ENCODE assay signal across 11 mouse cellular contexts in the genomic region with DNA sequence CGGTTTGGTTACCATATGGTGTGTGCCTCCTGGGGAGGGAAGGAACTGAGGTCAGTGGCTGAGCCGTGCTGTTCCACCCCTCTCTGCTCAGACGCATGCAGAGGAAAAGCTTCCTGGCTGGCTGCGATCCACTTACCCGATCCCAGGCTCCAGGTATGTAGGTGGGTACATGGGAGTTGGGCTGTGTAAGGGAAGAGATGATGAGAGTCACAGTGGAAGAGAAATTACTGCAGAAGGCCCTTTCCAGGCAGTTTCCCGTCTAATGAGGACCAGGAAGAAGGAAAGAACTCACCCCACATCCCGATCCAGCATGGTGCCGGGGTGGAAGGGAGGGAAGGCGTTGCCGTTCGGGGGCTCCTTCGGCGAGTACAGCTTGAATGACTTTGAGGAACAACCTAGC. TPM values are rescaled to one million over a fixed set of nuclear protein-coding genes. Genes with fewer than 3 reads are reported as not detected.
A peak's percentile ranks its signal among the peaks of the same experiment; 100 is the strongest.
DNase-seq lines count a peak whose midpoint lies in the region; ATAC-seq and TF ChIP-seq lines count a peak whose summit lies in the region.
"Had no signal": no experiment of that assay in that cellular context is flagged by ENCODE, and none has a peak within 500 bp of the region (broad histone marks: within the 10 kb centered on the region; RNA-seq: fewer than 3 reads in every experiment).

No protein-coding gene starts in this region.

- H3K4me2 ChIP-seq in hindbrain, embryonic 13.5 days = peak overlapping the region; percentile 98
- no peak overlapping the region for H3K4me2 ChIP-seq in hindbrain, postnatal 0 days (ENCODE audit: low read depth, low read length)
- H3K4me2 ChIP-seq in forebrain, embryonic 15.5 days (replicated peaks) = peak overlapping the region; percentile 99; the same call in 1 of the 2 replicates
- peak overlapping the region; percentile 100 for H3K4me2 ChIP-seq in midbrain, embryonic 14.5 days (ENCODE audit: low read length)
- H3K4me2 ChIP-seq: limb, embryonic 15.5 days had no signal

- no peak for ATAC-seq in hindbrain, embryonic 13.5 days (ENCODE audit: low FRiP score)
- no peak for ATAC-seq in hindbrain, postnatal 0 days
- no peak for ATAC-seq in forebrain, embryonic 15.5 days (replicated peaks)
- ATAC-seq in midbrain, embryonic 14.5 days (ENCODE audit: low FRiP score, low TSS enrichment) = no peak
- ATAC-seq in activated CD4-positive, CD25-positive, alpha-beta regulatory T cell, adult 4 months = no peak

- 93% methylated on average over 13 of the region's 13 CpGs for WGBS in hindbrain, embryonic 13.5 days
- 81% methylated on average over 13 of the region's 13 CpGs for WGBS in hindbrain, postnatal 0 days
- WGBS in forebrain, embryonic 15.5 days = 87% methylated on average over 13 of the region's 13 CpGs
- 95% methylated on average over 13 of the region's 13 CpGs for WGBS in midbrain, embryonic 14.5 days

- H3K27ac ChIP-seq in hindbrain, embryonic 13.5 days = no peak overlapping the region
- H3K27ac ChIP-seq in hindbrain, postnatal 0 days = no peak overlapping the region
- H3K27ac ChIP-seq in forebrain, embryonic 15.5 days (replicated peaks) = no peak overlapping the region; the same call in 1 of the 2 replicates
- H3K27ac ChIP-seq in midbrain, embryonic 14.5 days (replicated peaks; ENCODE audit: low read depth, low read length) = no peak overlapping the region
- H3K27ac ChIP-seq: limb, embryonic 15.5 days had no signal

- TF ChIP-seq CTCF in hindbrain, postnatal 0 days (IDR thresholded peaks at IDR 0.05; ENCODE audit: low read depth) = no peak

- H3K27me3 ChIP-seq in hindbrain, embryonic 13.5 days = no peaks in the 10 kb centered on the region
- H3K27me3 ChIP-seq in hindbrain, postnatal 0 days (ENCODE audit: insufficient read depth, low read length) = no peaks in the 10 kb centered on the region
- H3K27me3 ChIP-seq in forebrain, embryonic 15.5 days = no peaks in the 10 kb centered on the region
- no peaks in the 10 kb centered on the region for H3K27me3 ChIP-seq in midbrain, embryonic 14.5 days (ENCODE audit: control insufficient read depth, insufficient read depth, low read length)
- H3K27me3 ChIP-seq: limb, embryonic 15.5 days had no signal

- H3K36me3 ChIP-seq in hindbrain, embryonic 13.5 days = peaks cover 53% of the 10 kb centered on the region
- peaks cover 45% of the 10 kb centered on the region for H3K36me3 ChIP-seq in hindbrain, postnatal 0 days (ENCODE audit: insufficient read depth, low read length)
- peaks cover 51% of the 10 kb centered on the region for H3K36me3 ChIP-seq in forebrain, embryonic 15.5 days
- H3K36me3 ChIP-seq in midbrain, embryonic 14.5 days (ENCODE audit: control insufficient read depth, insufficient read depth, low read length) = peaks cover 52% of the 10 kb centered on the region

- H3K4me3 ChIP-seq in hindbrain, embryonic 13.5 days = peak overlapping the region; percentile 97; the same call in 1 of the 2 replicates
- H3K4me3 ChIP-seq in hindbrain, postnatal 0 days (ENCODE audit: low read length) = no peak overlapping the region
- peak overlapping the region; percentile 65; the same call in 1 of the 2 replicates for H3K4me3 ChIP-seq in forebrain, embryonic 15.5 days
- H3K4me3 ChIP-seq in midbrain, embryonic 14.5 days (replicated peaks; ENCODE audit: low read depth, low read length) = peak overlapping the region; percentile 96; the same call in 1 of the 2 replicates
- H3K4me3 ChIP-seq: limb, embryonic 15.5 days had no signal

- H3K9ac ChIP-seq in hindbrain, embryonic 13.5 days = 0 out of 2 replicates have a peak overlapping the region, but pooled peaks have one; percentile 31
- no peak overlapping the region for H3K9ac ChIP-seq in hindbrain, postnatal 0 days (replicated peaks; ENCODE audit: low read length)
- no peak overlapping the region for H3K9ac ChIP-seq in forebrain, embryonic 15.5 days (replicated peaks)
- H3K9ac ChIP-seq in midbrain, embryonic 14.5 days (replicated peaks; ENCODE audit: low read length) = no peak overlapping the region
- H3K9ac ChIP-seq: limb, embryonic 15.5 days had no signal

- peaks cover 46% of the 10 kb centered on the region for H3K4me1 ChIP-seq in hindbrain, embryonic 13.5 days (replicated peaks)
- peaks cover 23% of the 10 kb centered on the region for H3K4me1 ChIP-seq in hindbrain, postnatal 0 days (ENCODE audit: insufficient read depth, low read length)
- peaks cover 42% of the 10 kb centered on the region for H3K4me1 ChIP-seq in forebrain, embryonic 15.5 days
- H3K4me1 ChIP-seq in midbrain, embryonic 14.5 days (ENCODE audit: control insufficient read depth, insufficient read depth, low read length) = peaks cover 35% of the 10 kb centered on the region

- no peaks in the 10 kb centered on the region for H3K9me3 ChIP-seq in hindbrain, embryonic 13.5 days
- no peaks in the 10 kb centered on the region for H3K9me3 ChIP-seq in hindbrain, postnatal 0 days (ENCODE audit: low read length)
- H3K9me3 ChIP-seq in forebrain, embryonic 15.5 days = no peaks in the 10 kb centered on the region
- H3K9me3 ChIP-seq in midbrain, embryonic 14.5 days (ENCODE audit: control insufficient read depth, low read length) = no peaks in the 10 kb centered on the region
- H3K9me3 ChIP-seq: limb, embryonic 15.5 days had no signal

- peak; percentile 25 for DNase-seq in cerebellum, adult 11 months
- DNase-seq in cerebellum, adult 8-10 months = no peak
- no peak for DNase-seq in hindbrain, postnatal 0 days (ENCODE audit: low spot score)
- no peak for DNase-seq in midbrain, embryonic 14.5 days
- no peak for DNase-seq in kidney, postnatal 14 days
- DNase-seq: adrenal gland, postnatal 25 days; kidney, adult 18-20 months had no signal

RNA-seq across cellular contexts. Expression of a gene that starts 8.7 kb away (rescaled TPM):
- polyA plus RNA-seq in hindbrain, embryonic 13.5 days (2015; fragmentation: Nextera tagmentation; extraction: Ambion mirVana) = 18.7 and 22.2 TPM in 2 replicates
- 9.3 and 25.0 TPM in 2 replicates for total RNA-seq in hindbrain, postnatal 0 days (2014; rRNA removed)
- polyA plus RNA-seq in hindbrain, postnatal 0 days (2015; fragmentation: Nextera tagmentation; extraction: Ambion mirVana) = 7.9 and 9.0 TPM in 2 replicates
- 17.8 and 20.1 TPM in 2 replicates for polyA plus RNA-seq in forebrain, embryonic 15.5 days (2015; fragmentation: Nextera tagmentation; extraction: Ambion mirVana)
- polyA plus RNA-seq in midbrain, embryonic 14.5 days (2014; fragmentation: Nextera tagmentation; extraction: Ambion mirVana) = 21.1 and 21.5 TPM in 2 replicates
- 10 to 100 TPM; 13.5 to 17.5 TPM for polyA plus RNA-seq in activated CD4-positive, CD25-positive, alpha-beta regulatory T cell, adult 4 months (2017; shearing (Covaris generic))

RNA-seq across cellular contexts. Expression of a gene that starts 9.0 kb away (rescaled TPM):
- 120 and 127 TPM in 2 replicates for polyA plus RNA-seq in hindbrain, embryonic 13.5 days (2015; fragmentation: Nextera tagmentation; extraction: Ambion mirVana)
- 139 and 140 TPM in 2 replicates for total RNA-seq in hindbrain, postnatal 0 days (2014; rRNA removed)
- polyA plus RNA-seq in hindbrain, postnatal 0 days (2015; fragmentation: Nextera tagmentation; extraction: Ambion mirVana) = 76.8 and 83.0 TPM in 2 replicates
- 131 TPM in 2 replicates for polyA plus RNA-seq in forebrain, embryonic 15.5 days (2015; fragmentation: Nextera tagmentation; extraction: Ambion mirVana)
- 116 and 145 TPM in 2 replicates for polyA plus RNA-seq in midbrain, embryonic 14.5 days (2014; fragmentation: Nextera tagmentation; extraction: Ambion mirVana)
- 10 to 100 TPM; 42.8 to 46.3 TPM for polyA plus RNA-seq in activated CD4-positive, CD25-positive, alpha-beta regulatory T cell, adult 4 months (2017; shearing (Covaris generic))

RNA-seq across cellular contexts. Expression of a gene that starts 32.7 kb away (rescaled TPM):
- polyA plus RNA-seq in hindbrain, embryonic 13.5 days (2015; fragmentation: Nextera tagmentation; extraction: Ambion mirVana) = 3.1 and 3.8 TPM in 2 replicates
- 10.6 and 13.1 TPM in 2 replicates for total RNA-seq in hindbrain, postnatal 0 days (2014; rRNA removed)
- 4.7 TPM in 2 replicates for polyA plus RNA-seq in hindbrain, postnatal 0 days (2015; fragmentation: Nextera tagmentation; extraction: Ambion mirVana)
- polyA plus RNA-seq in forebrain, embryonic 15.5 days (2015; fragmentation: Nextera tagmentation; extraction: Ambion mirVana) = 2.9 and 3.4 TPM in 2 replicates
- polyA plus RNA-seq in midbrain, embryonic 14.5 days (2014; fragmentation: Nextera tagmentation; extraction: Ambion mirVana) = 1.4 and 1.5 TPM in 2 replicates
- 1 to 10 TPM; 1.5 to 2.9 TPM for polyA plus RNA-seq in activated CD4-positive, CD25-positive, alpha-beta regulatory T cell, adult 4 months (2017; shearing (Covaris generic))

RNA-seq across cellular contexts. Expression of a gene that starts 37.7 kb away (rescaled TPM):
- polyA plus RNA-seq in hindbrain, embryonic 13.5 days (2015; fragmentation: Nextera tagmentation; extraction: Ambion mirVana) = 22.8 and 23.9 TPM in 2 replicates
- 17.5 and 19.1 TPM in 2 replicates for total RNA-seq in hindbrain, postnatal 0 days (2014; rRNA removed)
- 15.0 and 16.5 TPM in 2 replicates for polyA plus RNA-seq in hindbrain, postnatal 0 days (2015; fragmentation: Nextera tagmentation; extraction: Ambion mirVana)
- 22.8 and 24.7 TPM in 2 replicates for polyA plus RNA-seq in forebrain, embryonic 15.5 days (2015; fragmentation: Nextera tagmentation; extraction: Ambion mirVana)
- polyA plus RNA-seq in midbrain, embryonic 14.5 days (2014; fragmentation: Nextera tagmentation; extraction: Ambion mirVana) = 18.6 and 21.8 TPM in 2 replicates
- 1 to 10 TPM; 9.7 to 9.8 TPM for polyA plus RNA-seq in activated CD4-positive, CD25-positive, alpha-beta regulatory T cell, adult 4 months (2017; shearing (Covaris generic))

RNA-seq across cellular contexts. Expression of a gene that starts 39.7 kb away (rescaled TPM):
- polyA plus RNA-seq in hindbrain, embryonic 13.5 days (2015; fragmentation: Nextera tagmentation; extraction: Ambion mirVana) = 73.4 and 79.5 TPM in 2 replicates
- total RNA-seq in hindbrain, postnatal 0 days (2014; rRNA removed) = 24.1 and 26.9 TPM in 2 replicates
- 57.7 and 61.6 TPM in 2 replicates for polyA plus RNA-seq in hindbrain, postnatal 0 days (2015; fragmentation: Nextera tagmentation; extraction: Ambion mirVana)
- polyA plus RNA-seq in forebrain, embryonic 15.5 days (2015; fragmentation: Nextera tagmentation; extraction: Ambion mirVana) = 77.4 and 86.3 TPM in 2 replicates
- polyA plus RNA-seq in midbrain, embryonic 14.5 days (2014; fragmentation: Nextera tagmentation; extraction: Ambion mirVana) = 54.1 and 74.4 TPM in 2 replicates
- 10 to 100 TPM; 55.0 to 74.4 TPM for polyA plus RNA-seq in activated CD4-positive, CD25-positive, alpha-beta regulatory T cell, adult 4 months (2017; shearing (Covaris generic))
